Mouse (Mus musculus): ENCODE results near the gene Car6.

DNA sequence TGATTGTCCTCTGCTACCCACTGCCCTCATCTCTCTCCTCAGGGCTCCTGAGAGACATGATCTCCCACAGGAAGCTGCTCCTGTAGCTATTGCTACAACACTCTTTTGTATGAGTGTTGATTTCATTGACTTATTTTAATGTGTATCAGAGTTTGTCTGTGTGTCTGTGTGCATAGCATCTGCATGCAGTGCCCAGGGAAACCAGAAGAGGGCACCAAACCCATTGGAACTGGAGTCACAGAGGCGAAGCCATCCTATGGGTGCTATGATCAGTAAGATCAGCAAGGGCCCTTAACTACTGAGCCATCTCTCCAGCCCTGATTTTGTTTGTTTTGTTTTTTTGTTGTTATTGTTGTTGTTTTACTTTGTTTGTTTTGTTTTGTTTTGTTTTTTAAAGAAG, 7.2 kb downstream of the Car6 start:
- TF ChIP-seq EP300 (IDR thresholded peaks at IDR 0.05; ENCODE audit: low read depth) (no peak), CTCF (IDR thresholded peaks at IDR 0.05; ENCODE audit: low read depth) (peak; percentile 95)
